Mouse (Mus musculus): ENCODE data around the gene Usp3.

DNA sequence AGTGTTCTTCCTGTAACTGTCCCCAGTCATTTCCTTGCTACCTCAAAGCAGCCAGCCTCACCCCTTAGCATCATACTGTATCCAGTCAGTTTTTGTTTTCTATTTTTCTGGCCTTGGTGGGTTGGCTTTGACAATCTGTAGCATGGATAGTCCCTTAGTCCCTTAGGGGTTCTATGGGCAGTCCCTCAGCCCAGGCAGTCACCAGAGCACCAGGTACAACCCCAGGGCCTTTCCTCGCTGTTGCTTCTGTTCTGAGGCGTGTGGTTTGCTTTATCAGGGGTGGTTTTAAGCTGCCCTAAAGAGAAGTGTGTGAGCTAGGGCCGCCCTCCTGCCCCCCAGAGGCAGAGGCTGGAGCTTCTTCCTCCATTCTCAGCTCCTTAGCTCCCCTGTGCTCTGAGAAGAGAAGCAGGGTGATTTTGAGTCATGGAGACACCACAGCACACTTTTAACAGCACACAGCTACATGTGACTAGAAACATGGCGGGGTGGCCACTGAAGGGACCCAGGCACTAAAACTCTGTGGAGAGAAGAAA, 89.0 kb downstream of the Usp3 start:
- TF ChIP-seq CTCF (IDR thresholded peaks at IDR 0.05; ENCODE audit: extremely low read depth, insufficient read depth, insufficient read length, insufficient replicate concordance) (no peak), POLR2A (IDR thresholded peaks at IDR 0.05; ENCODE audit: low read depth, low read length) (no peak)

Data from spleen, adult 2 months (tissue).